Mouse (Mus musculus): ENCODE results near the gene Pde4b. TPM values are rescaled to one million over a fixed set of nuclear protein-coding genes. Genes with fewer than 3 reads are reported as not detected.

Pde4b gene
- polyA plus RNA-seq, 1 experiment from 2014 or later = 9.9 TPM

GRCm38 (mm10) chr4:102520669-102521261 is 433.4 kb downstream of the Pde4b start:
- Histone ChIP-seq H3K4me1 (peaks cover 5% of the 10 kb centered on the region; the same call in 1 of the 2 replicates), H3K9me3 (no peaks in the 10 kb centered on the region), H3K36me3 (no peaks in the 10 kb centered on the region), H3K27ac (replicated peaks) (no peak overlapping the region), H3K4me3 (no peak overlapping the region), H3K4me2 (replicated peaks) (no peak overlapping the region), H3K9ac (replicated peaks) (no peak overlapping the region), H3K27me3 (no peaks in the 10 kb centered on the region)
- 81% methylated on average over 8 of the region's 8 CpGs for WGBS
- ATAC-seq (ENCODE audit: low FRiP score, low read depth) = no peak

- Histone ChIP-seq H3K36me3 (no peaks in the 10 kb centered on the region), H3K9ac (replicated peaks) (no peak overlapping the region), H3K27ac (replicated peaks) (no peak overlapping the region), H3K4me2 (replicated peaks) (no peak overlapping the region), H3K4me1 (peaks cover 5% of the 10 kb centered on the region; the same call in 1 of the 2 replicates), H3K27me3 (no peaks in the 10 kb centered on the region), H3K4me3 (no peak overlapping the region), H3K9me3 (no peaks in the 10 kb centered on the region)
- ATAC-seq (ENCODE audit: low FRiP score, low read depth) = no peak
- WGBS = 70% methylated on average over 6 of the region's 6 CpGs
Measured at GRCm38 (mm10) chr4:102521434-102521833, 434.1 kb downstream of the Pde4b start.

- Histone ChIP-seq H3K9ac (replicated peaks) (no peak overlapping the region), H3K4me3 (no peak overlapping the region), H3K4me1 (peaks cover 10% of the 10 kb centered on the region), H3K36me3 (no peaks in the 10 kb centered on the region), H3K27me3 (no peaks in the 10 kb centered on the region), H3K4me2 (replicated peaks) (no peak overlapping the region), H3K27ac (replicated peaks) (no peak overlapping the region), H3K9me3 (no peaks in the 10 kb centered on the region)
- 82% methylated on average over 7 of the region's 7 CpGs for WGBS
- ATAC-seq (ENCODE audit: low FRiP score, low read depth) = no peak
Measured at GRCm38 (mm10) chr4:102527361-102527760, 440.0 kb downstream of the Pde4b start.

GRCm38 (mm10) chr4:102530797-102531196 is 443.5 kb downstream of the Pde4b start:
- WGBS = 88% methylated on average over 4 of the region's 4 CpGs

GRCm38 (mm10) chr4:102531729-102532128 is 444.4 kb downstream of the Pde4b start:
- H3K27ac ChIP-seq (replicated peaks) = no peak overlapping the region
- 74% methylated on average over 4 of the region's 4 CpGs for WGBS

More at GRCm38 (mm10) chr4:102530797-102531196, 443.5 kb downstream of the Pde4b start:
- Histone ChIP-seq H3K27ac (replicated peaks) (no peak overlapping the region), H3K36me3 (no peaks in the 10 kb centered on the region), H3K9ac (replicated peaks) (no peak overlapping the region), H3K27me3 (no peaks in the 10 kb centered on the region), H3K9me3 (no peaks in the 10 kb centered on the region), H3K4me3 (no peak overlapping the region), H3K4me1 (peaks cover 20% of the 10 kb centered on the region), H3K4me2 (replicated peaks) (no peak overlapping the region)
- no peak for ATAC-seq (ENCODE audit: low FRiP score, low read depth)

GRCm38 (mm10) chr4:102533183-102534048 is 446.1 kb downstream of the Pde4b start:
- H3K4me2 ChIP-seq (replicated peaks) = no peak overlapping the region
- H3K27me3 ChIP-seq = no peaks in the 10 kb centered on the region
- no peaks in the 10 kb centered on the region for H3K36me3 ChIP-seq
- H3K27ac ChIP-seq (replicated peaks) = peak overlapping the region; percentile 27
- WGBS = 60% methylated on average over 8 of the region's 8 CpGs
- peaks cover 18% of the 10 kb centered on the region for H3K4me1 ChIP-seq
- no peak for ATAC-seq (ENCODE audit: low FRiP score, low read depth)
- H3K4me3 ChIP-seq = no peak overlapping the region
- H3K9ac ChIP-seq (replicated peaks) = no peak overlapping the region
- H3K9me3 ChIP-seq = no peaks in the 10 kb centered on the region

More at GRCm38 (mm10) chr4:102531729-102532128, 444.4 kb downstream of the Pde4b start:
- no peak overlapping the region for H3K4me2 ChIP-seq (replicated peaks)
- no peaks in the 10 kb centered on the region for H3K27me3 ChIP-seq
- H3K4me3 ChIP-seq = no peak overlapping the region
- no peaks in the 10 kb centered on the region for H3K9me3 ChIP-seq
- no peak for ATAC-seq (ENCODE audit: low FRiP score, low read depth)
- peaks cover 20% of the 10 kb centered on the region for H3K4me1 ChIP-seq
- no peak overlapping the region for H3K9ac ChIP-seq (replicated peaks)
- no peaks in the 10 kb centered on the region for H3K36me3 ChIP-seq

- H3K27me3 ChIP-seq = no peaks in the 10 kb centered on the region
- peak; percentile 84 for ATAC-seq (ENCODE audit: low FRiP score, low read depth)
- H3K36me3 ChIP-seq = no peaks in the 10 kb centered on the region
- 41% methylated on average over 5 of the region's 5 CpGs for WGBS
- no peak overlapping the region for H3K9ac ChIP-seq (replicated peaks)
- peaks cover 14% of the 10 kb centered on the region for H3K4me1 ChIP-seq
- H3K4me2 ChIP-seq (replicated peaks) = 0 out of 2 replicates have a peak overlapping the region, but pooled peaks have one; percentile 3
- no peaks in the 10 kb centered on the region for H3K9me3 ChIP-seq
- H3K27ac ChIP-seq (replicated peaks) = peak overlapping the region; percentile 27
- H3K4me3 ChIP-seq = no peak overlapping the region
Measured at GRCm38 (mm10) chr4:102534049-102534730, 446.8 kb downstream of the Pde4b start.

GRCm38 (mm10) chr4:102535886-102536285 is 448.5 kb downstream of the Pde4b start:
- Histone ChIP-seq H3K27ac (replicated peaks) (no peak overlapping the region), H3K4me2 (replicated peaks) (no peak overlapping the region), H3K9ac (replicated peaks) (no peak overlapping the region), H3K4me3 (no peak overlapping the region), H3K27me3 (no peaks in the 10 kb centered on the region), H3K36me3 (no peaks in the 10 kb centered on the region), H3K4me1 (peaks cover 14% of the 10 kb centered on the region), H3K9me3 (no peaks in the 10 kb centered on the region)
- ATAC-seq (ENCODE audit: low FRiP score, low read depth) = no peak
- WGBS = 60% methylated on average over 3 of the region's 3 CpGs

GRCm38 (mm10) chr4:102538266-102538665 is 450.9 kb downstream of the Pde4b start:
- ATAC-seq (ENCODE audit: low FRiP score, low read depth) = no peak
- no peaks in the 10 kb centered on the region for H3K27me3 ChIP-seq
- no peaks in the 10 kb centered on the region for H3K9me3 ChIP-seq
- H3K4me3 ChIP-seq = no peak overlapping the region
- no peak overlapping the region for H3K27ac ChIP-seq (replicated peaks)
- H3K4me2 ChIP-seq (replicated peaks) = no peak overlapping the region
- no peaks in the 10 kb centered on the region for H3K36me3 ChIP-seq
- peaks cover 14% of the 10 kb centered on the region for H3K4me1 ChIP-seq
- H3K9ac ChIP-seq (replicated peaks) = no peak overlapping the region
- 84% methylated on average over 1 of the region's 1 CpGs for WGBS

GRCm38 (mm10) chr4:102538793-102539192 is 451.4 kb downstream of the Pde4b start:
- no peak for ATAC-seq (ENCODE audit: low FRiP score, low read depth)
- H3K36me3 ChIP-seq = no peaks in the 10 kb centered on the region
- H3K4me2 ChIP-seq (replicated peaks) = no peak overlapping the region
- no peak overlapping the region for H3K9ac ChIP-seq (replicated peaks)
- WGBS = 57% methylated on average over 2 of the region's 2 CpGs
- no peaks in the 10 kb centered on the region for H3K27me3 ChIP-seq
- H3K4me1 ChIP-seq = peaks cover 10% of the 10 kb centered on the region
- no peak overlapping the region for H3K4me3 ChIP-seq
- H3K9me3 ChIP-seq = no peaks in the 10 kb centered on the region
- H3K27ac ChIP-seq (replicated peaks) = no peak overlapping the region

GRCm38 (mm10) chr4:102539598-102540180 is 452.3 kb downstream of the Pde4b start:
- Histone ChIP-seq H3K36me3 (no peaks in the 10 kb centered on the region), H3K4me2 (replicated peaks) (no peak overlapping the region), H3K4me1 (0 out of 2 replicates have a peak, but pooled peaks cover 1% of the 10 kb centered on the region), H3K9me3 (no peaks in the 10 kb centered on the region), H3K27me3 (no peaks in the 10 kb centered on the region), H3K4me3 (no peak overlapping the region), H3K27ac (replicated peaks) (no peak overlapping the region), H3K9ac (replicated peaks) (no peak overlapping the region)
- ATAC-seq (ENCODE audit: low FRiP score, low read depth) = no peak
- 84% methylated on average over 5 of the region's 5 CpGs for WGBS
